Mouse (Mus musculus): ENCODE measurements around the gene H2afv. TPM values are rescaled to one million over a fixed set of nuclear protein-coding genes. Genes with fewer than 3 reads are reported as not detected.
"Not testable (repeated sequence)": the region's sequence is repeated elsewhere in the genome, so short reads cannot be mapped to it uniquely, and the experiment has no call there.

The H2afv gene
- polyA plus RNA-seq, 1 experiment from 2014 or later: 581 TPM

GRCm38 (mm10) chr11:6420722-6421350, 23.4 kb downstream of the H2afv start:
- Histone ChIP-seq H3K4me2 (no peak overlapping the region), H3K4me3 (ENCODE audit: low read depth, low read length) (no peak overlapping the region), H3K9me3 (ENCODE audit: low read depth, low read length) (no peaks in the 10 kb centered on the region), H3K27me3 (ENCODE audit: insufficient read depth, low read length) (no peaks in the 10 kb centered on the region), H3K27ac (ENCODE audit: low read depth) (no peak overlapping the region), H3K9ac (no peak overlapping the region), H3K4me1 (ENCODE audit: insufficient read depth) (no peaks in the 10 kb centered on the region), H3K36me3 (ENCODE audit: insufficient read depth) (peaks cover 63% of the 10 kb centered on the region)
- ATAC-seq (ENCODE audit: insufficient read depth) (no peak), DNase-seq (no peak)
- no peak for TF ChIP-seq CTCF (IDR thresholded peaks at IDR 0.05; ENCODE audit: low read depth)
- 66% methylated on average over 2 of the region's 2 CpGs for WGBS

- no peak overlapping the region; the same call in 1 of the 2 replicates for H3K27ac ChIP-seq (ENCODE audit: low read depth)
- H3K4me3 ChIP-seq (ENCODE audit: low read depth, low read length): no peak overlapping the region
- no peaks in the 10 kb centered on the region for H3K9me3 ChIP-seq (ENCODE audit: low read depth, low read length)
- no peaks in the 10 kb centered on the region for H3K4me1 ChIP-seq (ENCODE audit: insufficient read depth)
- H3K9ac ChIP-seq: no peak overlapping the region
- no peak for ATAC-seq (ENCODE audit: insufficient read depth)
- WGBS: 15% methylated on average over 1 of the region's 1 CpGs
- peaks cover 60% of the 10 kb centered on the region for H3K36me3 ChIP-seq (ENCODE audit: insufficient read depth)
- no peak overlapping the region for H3K4me2 ChIP-seq
- TF ChIP-seq CTCF (IDR thresholded peaks at IDR 0.05; ENCODE audit: low read depth): no peak
- no peaks in the 10 kb centered on the region for H3K27me3 ChIP-seq (ENCODE audit: insufficient read depth, low read length)
- DNase-seq: no peak
Measured at GRCm38 (mm10) chr11:6420283-6420703, 23.9 kb downstream of the H2afv start.

GRCm38 (mm10) chr11:6419156-6419555, 25.1 kb downstream of the H2afv start:
- not testable (repeated sequence) for H3K4me1 ChIP-seq (ENCODE audit: insufficient read depth); H3K4me3 ChIP-seq (ENCODE audit: low read depth, low read length); H3K27me3 ChIP-seq (ENCODE audit: insufficient read depth, low read length); H3K9ac ChIP-seq; DNase-seq; H3K27ac ChIP-seq (ENCODE audit: low read depth); H3K4me2 ChIP-seq; ATAC-seq (ENCODE audit: insufficient read depth); H3K9me3 ChIP-seq (ENCODE audit: low read depth, low read length)
- peaks cover 52% of the 10 kb centered on the region for H3K36me3 ChIP-seq (ENCODE audit: insufficient read depth)
- WGBS: 60% methylated on average over 4 of the region's 4 CpGs

- ATAC-seq (ENCODE audit: insufficient read depth): no peak
- peak overlapping the region; percentile 95; the same call in 1 of the 2 replicates for H3K4me3 ChIP-seq (ENCODE audit: low read depth, low read length)
- WGBS: 74% methylated on average over 5 of the region's 5 CpGs
- DNase-seq: no peak
- H3K4me1 ChIP-seq (ENCODE audit: insufficient read depth): no peaks in the 10 kb centered on the region
- H3K27ac ChIP-seq (ENCODE audit: low read depth): no peak overlapping the region
- H3K4me2 ChIP-seq: peak overlapping the region; percentile 94
- H3K9ac ChIP-seq: no peak overlapping the region
- H3K27me3 ChIP-seq (ENCODE audit: insufficient read depth, low read length): no peaks in the 10 kb centered on the region
- TF ChIP-seq CTCF (IDR thresholded peaks at IDR 0.05; ENCODE audit: low read depth): no peak
- peaks cover 51% of the 10 kb centered on the region for H3K36me3 ChIP-seq (ENCODE audit: insufficient read depth)
- no peaks in the 10 kb centered on the region for H3K9me3 ChIP-seq (ENCODE audit: low read depth, low read length)
Measured at GRCm38 (mm10) chr11:6418751-6419150, 25.5 kb downstream of the H2afv start.

GRCm38 (mm10) chr11:6417490-6417889, 26.8 kb downstream of the H2afv start:
- H3K4me1 ChIP-seq (ENCODE audit: insufficient read depth): no peaks in the 10 kb centered on the region
- no peak overlapping the region for H3K27ac ChIP-seq (ENCODE audit: low read depth)
- H3K27me3 ChIP-seq (ENCODE audit: insufficient read depth, low read length): no peaks in the 10 kb centered on the region
- peak overlapping the region; percentile 94 for H3K4me2 ChIP-seq
- peak overlapping the region; percentile 95 for H3K4me3 ChIP-seq (ENCODE audit: low read depth, low read length)
- peaks cover 42% of the 10 kb centered on the region for H3K36me3 ChIP-seq (ENCODE audit: insufficient read depth)
- H3K9ac ChIP-seq: peak overlapping the region; percentile 99
- ATAC-seq (ENCODE audit: insufficient read depth) (no peak), DNase-seq (no peak)
- H3K9me3 ChIP-seq (ENCODE audit: low read depth, low read length): no peaks in the 10 kb centered on the region
- TF ChIP-seq CTCF (IDR thresholded peaks at IDR 0.05; ENCODE audit: low read depth): no peak

- Histone ChIP-seq H3K4me1 (ENCODE audit: insufficient read depth) (no peaks in the 10 kb centered on the region), H3K36me3 (ENCODE audit: insufficient read depth) (peaks cover 39% of the 10 kb centered on the region), H3K9me3 (ENCODE audit: low read depth, low read length) (no peaks in the 10 kb centered on the region), H3K4me3 (ENCODE audit: low read depth, low read length) (peak overlapping the region; percentile 95), H3K9ac (peak overlapping the region; percentile 99), H3K4me2 (peak overlapping the region; percentile 94), H3K27me3 (ENCODE audit: insufficient read depth, low read length) (no peaks in the 10 kb centered on the region), H3K27ac (ENCODE audit: low read depth) (no peak overlapping the region)
- ATAC-seq (ENCODE audit: insufficient read depth) (no peak), DNase-seq (no peak)
- TF ChIP-seq CTCF (IDR thresholded peaks at IDR 0.05; ENCODE audit: low read depth): no peak
- WGBS: 33% methylated on average over 2 of the region's 2 CpGs
Measured at GRCm38 (mm10) chr11:6417069-6417468, 27.2 kb downstream of the H2afv start.

- H3K36me3 ChIP-seq (ENCODE audit: insufficient read depth): peaks cover 39% of the 10 kb centered on the region
- H3K27ac ChIP-seq (ENCODE audit: low read depth): peak overlapping the region; percentile 99
- H3K9ac ChIP-seq: peak overlapping the region; percentile 99
- H3K27me3 ChIP-seq (ENCODE audit: insufficient read depth, low read length): no peaks in the 10 kb centered on the region
- H3K4me3 ChIP-seq (ENCODE audit: low read depth, low read length): peak overlapping the region; percentile 95
- H3K4me1 ChIP-seq (ENCODE audit: insufficient read depth): no peaks in the 10 kb centered on the region
- WGBS: under 1% methylated on average over 30 of the region's 30 CpGs
- peak; percentile 86 for DNase-seq
- TF ChIP-seq CTCF (IDR thresholded peaks at IDR 0.05; ENCODE audit: low read depth): no peak
- H3K9me3 ChIP-seq (ENCODE audit: low read depth, low read length): no peaks in the 10 kb centered on the region
- H3K4me2 ChIP-seq: peak overlapping the region; percentile 94
- peak; percentile 52 for ATAC-seq (ENCODE audit: insufficient read depth)
Measured at GRCm38 (mm10) chr11:6416405-6417034, 27.7 kb downstream of the H2afv start.

Measured in lung, embryonic 14.5 days (tissue).